Mouse (Mus musculus) midbrain, embryonic 16.5 days (tissue): ENCODE data around the gene Ddx54. TPM values are rescaled to one million over a fixed set of nuclear protein-coding genes. Genes with fewer than 3 reads are reported as not detected.
A peak's percentile ranks its signal among the peaks of the same experiment; 100 is the strongest.

ENCODE experiments used
- ATAC-seq: fragments of 200-750 bp; cut with Nextera tagmentation; 2 replicates; pipeline ENCODE4 v1.8.0; 2017; ENCODE audit warnings: moderate TSS enrichment
- H3K27ac ChIP-seq: fragments of 300-500 bp; sonication (generic); 2 replicates; pipeline ENCODE4 v1.5.1; 2014; ENCODE audit warnings: mild to moderate bottlenecking, low read length, mixed read lengths
- H3K27me3 ChIP-seq: fragments of 300-500 bp; sonication (generic); 2 replicates; pipeline ENCODE4 v1.6.1; 2014; ENCODE audit warnings: low read depth, low read length, mixed read lengths; ENCODE audit not compliant: control insufficient read depth, insufficient read depth
- H3K36me3 ChIP-seq: fragments of 300-500 bp; sonication (generic); 2 replicates; pipeline ENCODE4 v1.6.1; 2014; ENCODE audit warnings: mild to moderate bottlenecking, low read length, moderate library complexity, mixed read lengths; ENCODE audit not compliant: control insufficient read depth, insufficient read depth
- H3K4me1 ChIP-seq: fragments of 300-500 bp; sonication (generic); 2 replicates; pipeline ENCODE4 v1.6.1; 2014; ENCODE audit warnings: mild to moderate bottlenecking, low read length, mixed read lengths; ENCODE audit not compliant: control insufficient read depth, insufficient read depth
- H3K4me2 ChIP-seq: fragments of 300-500 bp; sonication (generic); 2 replicates; pipeline ENCODE4 v1.6.1; 2014; ENCODE audit warnings: mild to moderate bottlenecking, low read length, mixed read lengths
- H3K4me3 ChIP-seq: fragments of 300-500 bp; sonication (generic); 2 replicates; pipeline ENCODE4 v1.5.1; 2014; ENCODE audit warnings: low read depth, mild to moderate bottlenecking, low read length, moderate library complexity, mixed read lengths
- H3K9ac ChIP-seq: fragments of 300-500 bp; sonication (generic); 2 replicates; pipeline ENCODE4 v1.6.1; 2014; ENCODE audit warnings: low read depth, low read length, mixed read lengths
- H3K9me3 ChIP-seq: fragments of 300-500 bp; sonication (generic); replicated peaks from 2 replicates; pipeline ENCODE4 v1.6.1; 2014; ENCODE audit warnings: mild to moderate bottlenecking, low read length, mixed read lengths; ENCODE audit not compliant: control insufficient read depth, poor library complexity, severe bottlenecking
- WGBS: fragments of 180-500 bp; shearing (Covaris S2); extraction: QIAGEN DNeasy Blood & Tissue Kit; methylation state at CpG from one replicate; pipeline ENCODE4 v1.1.7; 2014; 5-methylcytosine and 5-hydroxymethylcytosine counted together
- polyA plus RNA-seq: library from polyadenylated mRNA; unstranded; fragments of >200 nt; fragmentation: Nextera tagmentation; extraction: Ambion mirVana; gene quantifications from 2 replicates; pipeline ENCODE4 v1.2.1, GENCODE M21; 2015

The Ddx54 gene
- polyA plus RNA-seq, 1 experiment from 2014 or later: 39.9 TPM

GRCm38 (mm10) chr5:120568336-120568768 is 44.2 kb upstream of the Ddx54 start:
- Histone ChIP-seq H3K9ac (peak overlapping the region; percentile 31; the same call in 1 of the 2 replicates), H3K36me3 (no peaks in the 10 kb centered on the region), H3K4me2 (peak overlapping the region; percentile 23), H3K27ac (peak overlapping the region; percentile 81), H3K27me3 (no peaks in the 10 kb centered on the region), H3K9me3 (no peaks in the 10 kb centered on the region), H3K4me1 (peaks cover 52% of the 10 kb centered on the region), H3K4me3 (no peak overlapping the region)
- 42% methylated on average over 9 of the region's 9 CpGs for WGBS
- ATAC-seq: peak; percentile 29; the same call in 1 of the 2 replicates

DNA sequence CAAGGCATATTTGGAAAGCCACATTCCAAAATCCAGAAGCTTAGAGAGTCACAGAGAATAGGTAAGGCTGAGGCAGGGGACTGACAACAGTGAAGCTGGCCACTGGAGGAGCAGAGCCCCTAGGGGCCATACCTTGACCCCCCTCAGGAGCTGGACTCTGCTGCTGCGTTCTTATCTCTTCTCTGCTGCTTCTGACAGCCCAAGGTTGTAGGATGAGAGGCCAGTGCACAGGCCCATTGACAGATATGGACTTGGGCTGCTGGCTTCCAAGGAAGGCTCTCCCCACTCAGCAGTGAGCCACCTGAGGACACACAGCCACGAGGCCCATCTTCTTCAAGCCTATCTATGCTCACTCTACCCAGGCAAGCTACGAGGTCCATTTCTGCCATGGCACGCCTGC is 43.6 kb upstream of the Ddx54 start:
- ATAC-seq: no peak
- Histone ChIP-seq H3K27me3 (no peaks in the 10 kb centered on the region), H3K9me3 (no peaks in the 10 kb centered on the region), H3K9ac (no peak overlapping the region), H3K4me3 (no peak overlapping the region), H3K27ac (peak overlapping the region; percentile 81), H3K36me3 (no peaks in the 10 kb centered on the region), H3K4me2 (no peak overlapping the region), H3K4me1 (peaks cover 51% of the 10 kb centered on the region)
- WGBS: 90% methylated on average over 4 of the region's 4 CpGs

- no peak for ATAC-seq
- no peak overlapping the region for H3K4me3 ChIP-seq
- no peaks in the 10 kb centered on the region for H3K27me3 ChIP-seq
- no peaks in the 10 kb centered on the region for H3K9me3 ChIP-seq
- no peak overlapping the region for H3K4me2 ChIP-seq
- H3K4me1 ChIP-seq: peaks cover 49% of the 10 kb centered on the region
- no peaks in the 10 kb centered on the region for H3K36me3 ChIP-seq
- H3K27ac ChIP-seq: no peak overlapping the region
- WGBS: 91% methylated on average over 3 of the region's 3 CpGs
- H3K9ac ChIP-seq: no peak overlapping the region
Observed at GRCm38 (mm10) chr5:120569791-120570190, 42.7 kb upstream of the Ddx54 start.

DNA sequence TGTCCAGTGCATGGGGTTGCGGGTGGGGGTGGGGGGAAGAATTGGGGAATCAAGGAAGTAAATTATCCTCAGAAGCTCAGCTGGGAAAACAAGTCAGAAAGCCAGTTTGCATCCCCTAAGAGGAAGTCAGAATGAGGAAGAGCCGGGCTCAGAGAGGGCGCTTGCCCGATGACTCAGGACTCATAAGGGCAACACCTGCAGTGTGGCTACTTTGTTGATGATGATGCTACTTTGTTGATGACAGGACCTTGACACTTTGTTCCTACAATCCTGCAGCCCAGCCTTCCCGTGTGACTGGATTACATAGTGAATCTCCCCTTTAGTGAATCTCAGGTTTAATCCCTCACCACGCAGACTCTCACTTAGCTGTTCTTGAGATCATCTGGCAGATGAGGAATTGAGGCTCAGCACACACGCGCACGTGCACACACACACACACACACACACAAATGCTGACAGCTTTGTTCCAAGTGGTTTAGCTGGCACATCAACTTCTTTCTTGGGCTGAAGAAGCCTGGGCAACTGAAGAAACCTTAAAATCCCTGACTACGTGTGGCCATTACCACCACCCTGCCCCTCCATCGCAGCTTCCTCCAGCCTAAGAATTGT is 42.1 kb upstream of the Ddx54 start:
- no peak overlapping the region for H3K27ac ChIP-seq
- WGBS: 74% methylated on average over 11 of the region's 11 CpGs
- no peaks in the 10 kb centered on the region for H3K9me3 ChIP-seq
- no peak overlapping the region for H3K9ac ChIP-seq
- no peak overlapping the region for H3K4me3 ChIP-seq
- ATAC-seq: no peak
- no peak overlapping the region for H3K4me2 ChIP-seq
- H3K27me3 ChIP-seq: no peaks in the 10 kb centered on the region
- H3K4me1 ChIP-seq: peaks cover 43% of the 10 kb centered on the region
- H3K36me3 ChIP-seq: no peaks in the 10 kb centered on the region

DNA sequence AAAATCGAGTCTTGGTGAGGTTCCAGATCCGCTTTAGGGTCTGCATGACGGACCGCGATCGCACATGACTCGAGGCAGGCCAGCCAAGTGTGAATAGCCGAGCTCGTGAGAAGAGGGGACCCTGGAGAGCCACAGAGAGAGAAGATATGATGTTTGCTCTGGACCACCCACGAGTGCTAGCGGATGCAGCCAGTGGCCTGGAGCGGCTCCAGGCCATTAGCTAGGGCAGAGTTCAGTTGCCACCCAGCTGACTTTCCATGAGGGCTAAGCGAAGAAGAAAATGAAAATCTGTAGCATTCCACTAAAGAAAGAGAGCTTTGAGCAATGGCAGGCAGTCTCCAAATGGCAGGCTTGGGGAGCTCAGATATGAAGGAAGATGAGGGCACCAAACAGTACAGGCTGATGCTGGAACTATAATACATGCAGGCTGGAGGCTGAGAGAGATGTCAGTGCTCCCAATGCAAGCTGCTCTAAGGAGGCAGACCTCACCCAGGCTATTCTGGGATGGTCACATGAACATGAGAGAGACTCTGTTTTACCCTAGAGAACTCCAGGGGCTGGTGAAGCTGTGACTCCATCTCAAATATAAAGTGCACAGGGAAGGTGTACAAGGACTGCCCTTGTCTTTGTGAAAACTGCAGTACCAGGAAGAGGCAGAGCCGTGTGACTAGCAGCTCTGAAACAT is 41.3 kb upstream of the Ddx54 start:
- Histone ChIP-seq H3K9ac (no peak overlapping the region), H3K36me3 (no peaks in the 10 kb centered on the region), H3K4me2 (no peak overlapping the region), H3K4me1 (peaks cover 35% of the 10 kb centered on the region), H3K4me3 (no peak overlapping the region), H3K9me3 (no peaks in the 10 kb centered on the region), H3K27me3 (no peaks in the 10 kb centered on the region), H3K27ac (0 out of 2 replicates have a peak overlapping the region, but pooled peaks have one; percentile 24)
- ATAC-seq: no peak
- WGBS: 48% methylated on average over 14 of the region's 14 CpGs

GRCm38 (mm10) chr5:120574469-120575063 is 38.0 kb upstream of the Ddx54 start:
- H3K4me1 ChIP-seq: peaks cover 7% of the 10 kb centered on the region; the same call in 1 of the 2 replicates
- no peak for ATAC-seq
- H3K36me3 ChIP-seq: no peaks in the 10 kb centered on the region
- H3K9me3 ChIP-seq: no peaks in the 10 kb centered on the region
- no peaks in the 10 kb centered on the region for H3K27me3 ChIP-seq
- no peak overlapping the region for H3K9ac ChIP-seq
- 70% methylated on average over 10 of the region's 10 CpGs for WGBS
- H3K4me3 ChIP-seq: no peak overlapping the region
- H3K27ac ChIP-seq: no peak overlapping the region
- H3K4me2 ChIP-seq: no peak overlapping the region

- Histone ChIP-seq H3K9me3 (no peaks in the 10 kb centered on the region), H3K9ac (no peak overlapping the region), H3K36me3 (no peaks in the 10 kb centered on the region), H3K27me3 (no peaks in the 10 kb centered on the region), H3K4me2 (no peak overlapping the region), H3K4me1 (no peaks in the 10 kb centered on the region; the same call in 1 of the 2 replicates), H3K27ac (no peak overlapping the region), H3K4me3 (no peak overlapping the region)
- 80% methylated on average over 11 of the region's 11 CpGs for WGBS
- ATAC-seq: no peak
Observed at GRCm38 (mm10) chr5:120576781-120577301, 35.7 kb upstream of the Ddx54 start.

DNA sequence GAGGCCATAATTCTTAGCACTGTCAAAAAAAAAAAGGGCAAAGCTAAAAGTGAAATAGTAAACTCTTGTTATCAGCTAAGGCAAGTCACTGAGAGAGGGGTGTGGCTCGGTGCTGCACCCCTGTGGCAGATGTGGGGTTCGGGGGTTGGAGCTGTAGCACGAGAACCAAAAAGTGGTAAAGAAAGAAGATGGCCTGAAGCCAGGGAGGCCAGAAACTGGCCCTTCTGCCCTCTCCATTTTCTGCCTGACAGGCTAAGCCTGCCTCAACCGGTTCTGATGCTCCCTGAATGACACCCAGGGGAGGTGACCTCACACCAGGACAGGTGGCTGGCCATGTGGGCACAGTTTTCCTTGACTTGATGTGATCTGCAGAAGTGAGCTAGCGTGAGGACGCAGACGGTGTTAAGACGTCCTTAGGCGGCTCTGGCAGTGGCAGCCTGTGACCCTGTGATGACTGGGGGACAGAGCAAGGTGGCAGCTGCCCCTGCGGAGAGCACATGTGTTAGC is 34.6 kb upstream of the Ddx54 start:
- Histone ChIP-seq H3K4me3 (no peak overlapping the region), H3K27me3 (no peaks in the 10 kb centered on the region), H3K9me3 (no peaks in the 10 kb centered on the region), H3K27ac (no peak overlapping the region), H3K9ac (no peak overlapping the region), H3K4me2 (no peak overlapping the region), H3K4me1 (no peaks in the 10 kb centered on the region; the same call in 1 of the 2 replicates), H3K36me3 (no peaks in the 10 kb centered on the region)
- no peak for ATAC-seq
- WGBS: 59% methylated on average over 10 of the region's 10 CpGs
